Mouse (Mus musculus): ENCODE measurements around the gene S100a16. TPM values are rescaled to one million over a fixed set of nuclear protein-coding genes. Genes with fewer than 3 reads are reported as not detected.
A peak's percentile ranks its signal among the peaks of the same experiment; 100 is the strongest.

The S100a16 gene
- total RNA-seq, 2 experiments from 2014 or later = 77.3 to 86.0 TPM

- DNase-seq = peak; percentile 78 to 79
- intact Hi-C loops (cut with DNase I) = no loop called here
These were observed 22.4 kb upstream of the S100a16 start for GRCm38 (mm10) chr3:90514691-90515090.

- intact Hi-C loops (cut with DNase I) = no loop called here
- peak; percentile 54 to 63 for DNase-seq
These were observed 21.8 kb upstream of the S100a16 start for GRCm38 (mm10) chr3:90515242-90515641.

GRCm38 (mm10) chr3:90515789-90516188 lies 21.3 kb upstream of the S100a16 start:
- no peak for DNase-seq
- intact Hi-C loops (cut with DNase I) = no loop called here

GRCm38 (mm10) chr3:90517711-90518110 lies 19.3 kb upstream of the S100a16 start:
- intact Hi-C loops (cut with DNase I) = no loop called here

GRCm38 (mm10) chr3:90525421-90525820 lies 11.6 kb upstream of the S100a16 start:
- DNase-seq = peak; percentile 35 to 65
- intact Hi-C loops (cut with DNase I) = loop anchor here (1.0 to 10.0 kb wide), 3 partner anchors 59 to 179 kb away; no protein-coding TSS in a partner anchor

More at GRCm38 (mm10) chr3:90517711-90518110, 19.3 kb upstream of the S100a16 start:
- no peak for DNase-seq

GRCm38 (mm10) chr3:90526076-90526475 lies 11.0 kb upstream of the S100a16 start:
- no peak for DNase-seq
- intact Hi-C loops (cut with DNase I) = loop anchor here (10.0 kb wide), 1 partner anchor 179 kb away; no protein-coding TSS in a partner anchor

- DNase-seq = no peak
- intact Hi-C loops (cut with DNase I) = loop anchor here (10.0 kb wide), 1 partner anchor 178 kb away; no protein-coding TSS in a partner anchor
These were observed 10.5 kb upstream of the S100a16 start, which contains the start of gene S100a14 for GRCm38 (mm10) chr3:90526580-90526979. S100a14 (plus strand) TSS chr3:90526856.

- intact Hi-C loops (cut with DNase I) = loop anchor here (10.0 kb wide), 1 partner anchor 177 kb away; no protein-coding TSS in a partner anchor
- no peak for DNase-seq
These were observed 9.7 kb upstream of the S100a16 start for GRCm38 (mm10) chr3:90527291-90527873.

GRCm38 (mm10) chr3:90531713-90532112 lies 5.3 kb upstream of the S100a16 start:
- no peak for DNase-seq
- intact Hi-C loops (cut with DNase I) = no loop called here

GRCm38 (mm10) chr3:90535446-90535845 lies 1.6 kb upstream of the S100a16 start:
- intact Hi-C loops (cut with DNase I) = no loop called here
- no peak for DNase-seq

GRCm38 (mm10) chr3:90537905-90538296 lies 847 bp downstream of the S100a16 start:
- DNase-seq = no peak
- intact Hi-C loops (cut with DNase I) = no loop called here

- intact Hi-C loops (cut with DNase I) = loop anchor here (5.0 kb wide), 1 partner anchor 41 kb away; no protein-coding TSS in a partner anchor
These were observed 3.9 kb downstream of the S100a16 start for GRCm38 (mm10) chr3:90540904-90541303.

GRCm38 (mm10) chr3:90549676-90550420 lies 12.8 kb downstream of the S100a16 start:
- intact Hi-C loops (cut with DNase I) = no loop called here
- DNase-seq = peak in 1 of 2 experiments; percentile 45

More at GRCm38 (mm10) chr3:90540904-90541303, 3.9 kb downstream of the S100a16 start:
- DNase-seq = peak; percentile 50 to 56

GRCm38 (mm10) chr3:90550421-90550790 lies 13.4 kb downstream of the S100a16 start:
- no peak for DNase-seq
- intact Hi-C loops (cut with DNase I) = no loop called here

- intact Hi-C loops (cut with DNase I) = no loop called here
- DNase-seq = no peak
These were observed 15.2 kb downstream of the S100a16 start for GRCm38 (mm10) chr3:90552231-90552630.

GRCm38 (mm10) chr3:90555954-90556353 lies 18.9 kb downstream of the S100a16 start:
- intact Hi-C loops (cut with DNase I) = no loop called here
- peak in 1 of 2 experiments; percentile 44 for DNase-seq

GRCm38 (mm10) chr3:90560008-90560628 lies 23.1 kb downstream of the S100a16 start, which contains the start of gene S100a3:
S100a3 (plus strand) TSS chr3:90560578.
- no peak for DNase-seq
- intact Hi-C loops (cut with DNase I) = no loop called here

- DNase-seq = peak; percentile 27 to 49
- intact Hi-C loops (cut with DNase I) = no loop called here
These were observed 37.6 kb downstream of the S100a16 start for GRCm38 (mm10) chr3:90574691-90575090.

GRCm38 (mm10) chr3:90575320-90575719 lies 38.3 kb downstream of the S100a16 start:
- DNase-seq = no peak
- intact Hi-C loops (cut with DNase I) = no loop called here

GRCm38 (mm10) chr3:90576351-90577001 lies 39.4 kb downstream of the S100a16 start:
- DNase-seq = no peak
- intact Hi-C loops (cut with DNase I) = no loop called here
